Mouse (Mus musculus) ES-Bruce4 (cell line): ENCODE results near the gene Pi4k2a. TPM values are rescaled to one million over a fixed set of nuclear protein-coding genes. Genes with fewer than 3 reads are reported as not detected.
A peak's percentile ranks its signal among the peaks of the same experiment; 100 is the strongest.

Source experiments
- H3K27ac ChIP-seq: 2 replicates; pipeline ENCODE4 v1.5.1; 2012; ENCODE audit warnings: low read length, inconsistent platforms; ENCODE audit not compliant: insufficient read depth
- H3K27me3 ChIP-seq: 2 replicates; pipeline ENCODE4 v1.6.1; 2012; ENCODE audit warnings: mild to moderate bottlenecking, low read length, inconsistent platforms; ENCODE audit not compliant: control insufficient read depth, poor library complexity, insufficient read depth, severe bottlenecking
- H3K36me3 ChIP-seq: 2 replicates; pipeline ENCODE4 v1.6.1; 2012; ENCODE audit warnings: inconsistent platforms, mild to moderate bottlenecking, low read length, moderate library complexity; ENCODE audit not compliant: control insufficient read depth, poor library complexity, insufficient read depth, severe bottlenecking
- H3K4me1 ChIP-seq: one replicate; pipeline ENCODE4 v1.8.1; 2011; ENCODE audit warnings: low read length; ENCODE audit not compliant: control insufficient read depth, insufficient read depth
- H3K4me3 ChIP-seq: 2 replicates; pipeline ENCODE4 v1.5.1; 2011; ENCODE audit warnings: low read depth, mild to moderate bottlenecking, low read length
- H3K9ac ChIP-seq: 2 replicates; pipeline ENCODE4 v1.6.1; 2012; ENCODE audit warnings: low read depth, mild to moderate bottlenecking, inconsistent platforms; ENCODE audit not compliant: poor library complexity, severe bottlenecking
- H3K9me3 ChIP-seq: replicated peaks from 2 replicates; pipeline ENCODE4 v1.6.1; 2012; ENCODE audit warnings: mild to moderate bottlenecking, low read length, inconsistent platforms; ENCODE audit not compliant: control insufficient read depth, poor library complexity, insufficient read depth, severe bottlenecking
- CTCF ChIP-seq: IDR thresholded peaks from one replicate; pipeline ENCODE4 v1.8.1; 2011; ENCODE audit warnings: low read depth, low read length
- EP300 ChIP-seq: IDR thresholded peaks from 2 replicates; pipeline ENCODE4 v1.6.1; 2011; ENCODE audit warnings: low read depth, low read length; ENCODE audit not compliant: insufficient read depth
- POLR2A ChIP-seq: IDR thresholded peaks from one replicate; pipeline ENCODE4 v1.8.1; 2011; ENCODE audit warnings: low read length; ENCODE audit not compliant: insufficient read depth
- polyA plus RNA-seq: library from polyadenylated mRNA; stranded (reverse); fragments of >200 nt; gene quantifications from 2 replicates; pipeline ENCODE4 v1.2.4, GENCODE M21; 2011; ENCODE audit warnings: low read depth; ENCODE audit not compliant: missing spikeins, insufficient read depth, insufficient read length

Gene Pi4k2a
- polyA plus RNA-seq, 1 experiment: 27.2 TPM

GRCm38 (mm10) chr19:42086166-42086565 lies 4.1 kb upstream of the Pi4k2a start, which contains the start of gene Morn4:
TSS of gene Morn4 (minus strand) at chr19:42086357.
- H3K27me3 ChIP-seq: no peaks in the 10 kb centered on the region
- H3K4me1 ChIP-seq: no peaks in the 10 kb centered on the region
- peak within 1 kb of the TSS; percentile 94 for H3K4me3 ChIP-seq
- no peaks in the 10 kb centered on the region for H3K36me3 ChIP-seq
- TF ChIP-seq EP300 (0 out of 2 replicates have a peak, but pooled peaks have one; percentile 51), CTCF (no peak), POLR2A (peak; percentile 64)
- peak within 1 kb of the TSS; percentile 39 for H3K9ac ChIP-seq
- H3K27ac ChIP-seq: no peak within 1 kb of the TSS
- no peaks in the 10 kb centered on the region for H3K9me3 ChIP-seq

- H3K9ac ChIP-seq: peak overlapping the region; percentile 5; the same call in 1 of the 2 replicates
- H3K27ac ChIP-seq: peak overlapping the region; percentile 88
- no peak for TF ChIP-seq EP300
- no peak for TF ChIP-seq CTCF
- TF ChIP-seq POLR2A: no peak
Observed at GRCm38 (mm10) chr19:42089103-42089747, 1.0 kb upstream of the Pi4k2a start.

GRCm38 (mm10) chr19:42090637-42091141 lies 419 bp downstream of the Pi4k2a start:
- H3K4me1 ChIP-seq: no peaks in the 10 kb centered on the region
- TF ChIP-seq CTCF: no peak
- no peak for TF ChIP-seq EP300
- no peak for TF ChIP-seq POLR2A
- no peaks in the 10 kb centered on the region for H3K9me3 ChIP-seq
- peaks cover 5% of the 10 kb centered on the region for H3K36me3 ChIP-seq
- H3K27ac ChIP-seq: no peak overlapping the region
- peak overlapping the region; percentile 87 for H3K4me3 ChIP-seq
- H3K27me3 ChIP-seq: no peaks in the 10 kb centered on the region
- H3K9ac ChIP-seq: peak overlapping the region; percentile 91

More at GRCm38 (mm10) chr19:42089103-42089747, 1.0 kb upstream of the Pi4k2a start:
- H3K4me3 ChIP-seq: peak overlapping the region; percentile 30
- no peaks in the 10 kb centered on the region for H3K4me1 ChIP-seq
- H3K36me3 ChIP-seq: peaks cover 2% of the 10 kb centered on the region; the same call in 1 of the 2 replicates
- H3K27me3 ChIP-seq: no peaks in the 10 kb centered on the region
- H3K9me3 ChIP-seq: no peaks in the 10 kb centered on the region

GRCm38 (mm10) chr19:42099406-42099805 lies 9.1 kb downstream of the Pi4k2a start:
- Histone ChIP-seq H3K36me3 (peaks cover 13% of the 10 kb centered on the region), H3K4me3 (no peak overlapping the region), H3K27me3 (no peaks in the 10 kb centered on the region), H3K4me1 (peaks cover 2% of the 10 kb centered on the region), H3K9ac (no peak overlapping the region), H3K9me3 (no peaks in the 10 kb centered on the region), H3K27ac (peak overlapping the region; percentile 47; the same call in 1 of the 2 replicates)
- TF ChIP-seq EP300: no peak
- no peak for TF ChIP-seq CTCF
- TF ChIP-seq POLR2A: no peak

GRCm38 (mm10) chr19:42104681-42105080 lies 14.4 kb downstream of the Pi4k2a start:
- H3K4me1 ChIP-seq: peaks cover 2% of the 10 kb centered on the region
- TF ChIP-seq POLR2A (no peak), EP300 (no peak), CTCF (no peak)
- H3K27me3 ChIP-seq: no peaks in the 10 kb centered on the region
- no peak overlapping the region for H3K27ac ChIP-seq
- H3K9me3 ChIP-seq: no peaks in the 10 kb centered on the region
- no peak overlapping the region for H3K9ac ChIP-seq
- no peak overlapping the region for H3K4me3 ChIP-seq
- H3K36me3 ChIP-seq: peaks cover 22% of the 10 kb centered on the region

- H3K9me3 ChIP-seq: no peaks in the 10 kb centered on the region
- TF ChIP-seq EP300: no peak
- no peak for TF ChIP-seq CTCF
- TF ChIP-seq POLR2A: no peak
- no peaks in the 10 kb centered on the region for H3K4me1 ChIP-seq
- H3K9ac ChIP-seq: no peak overlapping the region
- H3K36me3 ChIP-seq: peaks cover 42% of the 10 kb centered on the region
- H3K27me3 ChIP-seq: no peaks in the 10 kb centered on the region
- H3K27ac ChIP-seq: no peak overlapping the region
- no peak overlapping the region for H3K4me3 ChIP-seq
Observed at GRCm38 (mm10) chr19:42115783-42116335, 25.6 kb downstream of the Pi4k2a start.
